Comparison of ENCODE assay signal across 10 mouse cellular contexts in genomic region chr7:89463246-89463645, GRCm38 (mm10).
"Had no signal": no experiment of that assay in that cellular context is flagged by ENCODE, and none has a peak within 500 bp of the region (broad histone marks: within the 10 kb centered on the region; RNA-seq: fewer than 3 reads in every experiment).

No protein-coding gene starts in this region.

- H3K4me3 ChIP-seq: liver, embryonic 13.5 days; lung, embryonic 15.5 days; midbrain, embryonic 13.5 days had no signal

- H3K9me3 ChIP-seq: liver, embryonic 13.5 days; lung, embryonic 15.5 days; midbrain, embryonic 13.5 days had no signal

- H3K9ac ChIP-seq: liver, embryonic 13.5 days; liver, postnatal 0 days; lung, embryonic 15.5 days; midbrain, embryonic 13.5 days had no signal

- DNase-seq: liver, embryonic 13.5 days; liver, postnatal 0 days; lung, postnatal 14 days; right cerebral cortex, adult 18-20 months; right cerebral cortex, postnatal 25 days; thymus, postnatal 36 days had no signal

- H3K4me2 ChIP-seq: liver, embryonic 13.5 days; lung, embryonic 15.5 days; midbrain, embryonic 13.5 days had no signal

- H3K4me1 ChIP-seq: liver, embryonic 13.5 days; lung, embryonic 15.5 days; midbrain, embryonic 13.5 days had no signal

- H3K27me3 ChIP-seq: liver, embryonic 13.5 days; lung, embryonic 15.5 days; midbrain, embryonic 13.5 days had no signal

- H3K36me3 ChIP-seq: liver, embryonic 13.5 days; lung, embryonic 15.5 days; midbrain, embryonic 13.5 days had no signal

- ATAC-seq: intestine, embryonic 16.5 days had no signal

- H3K27ac ChIP-seq: liver, embryonic 13.5 days; lung, embryonic 15.5 days; macrophage; midbrain, embryonic 13.5 days had no signal
